In the genomic region with DNA sequence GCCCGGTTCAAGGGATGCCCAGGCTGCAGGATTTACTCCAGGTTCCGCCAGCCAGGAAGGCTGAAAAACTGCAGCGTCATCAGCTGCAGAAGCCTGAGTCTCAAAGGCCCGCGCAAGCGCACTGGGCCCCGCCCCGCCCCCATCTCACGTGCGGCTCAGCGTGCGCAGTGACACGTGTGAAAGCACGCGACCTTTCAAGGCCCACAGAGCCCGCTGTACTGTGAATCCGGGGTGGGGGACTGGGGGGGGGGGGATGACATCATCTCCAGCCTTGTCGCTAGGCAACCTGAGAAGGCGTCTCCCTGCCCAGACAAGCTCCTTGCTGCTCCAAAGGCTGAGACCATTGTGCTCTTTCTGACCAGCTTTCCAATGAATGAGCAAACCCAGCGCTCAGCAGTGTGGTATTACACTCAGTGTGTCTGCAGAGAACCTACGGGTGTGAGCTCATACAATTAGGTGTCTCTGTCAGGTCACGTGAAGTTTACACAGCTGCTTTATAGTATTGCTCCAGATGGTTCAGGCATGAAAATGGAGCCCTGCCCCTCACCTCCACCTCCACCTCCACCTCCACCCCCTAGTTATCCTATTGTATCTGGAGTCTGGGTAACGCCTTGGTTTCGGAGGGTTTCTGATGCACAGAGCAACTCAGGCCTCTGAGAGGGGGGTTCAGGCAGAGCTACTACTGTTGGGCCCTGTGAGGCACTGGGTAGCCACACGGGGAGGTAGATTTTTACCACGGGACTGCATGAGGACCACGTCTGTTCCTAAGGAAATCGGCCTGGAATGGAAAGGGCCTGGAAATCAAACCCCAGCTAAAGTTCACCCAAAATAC, we compare ENCODE assay signal across 8 mouse cellular contexts. TPM values are rescaled to one million over a fixed set of nuclear protein-coding genes. Genes with fewer than 3 reads are reported as not detected.
A peak's percentile ranks its signal among the peaks of the same experiment; 100 is the strongest.
DNase-seq lines count a peak whose midpoint lies in the region; ATAC-seq and TF ChIP-seq lines count a peak whose summit lies in the region.

No protein-coding gene starts in this region.

- H3K4me2 ChIP-seq in lung, embryonic 14.5 days, result peak overlapping the region; percentile 58

- no peak for TF ChIP-seq CTCF in cerebellum, adult 2 months (IDR thresholded peaks at IDR 0.05; ENCODE audit: borderline replicate concordance, insufficient read depth, low read depth, low read length)
- no peak for TF ChIP-seq CTCF in lung, embryonic 14.5 days (IDR thresholded peaks at IDR 0.05; ENCODE audit: low read depth)

- 8% methylated on average over 28 of the region's 28 CpGs for WGBS in cerebellum, adult 2 months
- WGBS in lung, embryonic 14.5 days, result 9% methylated on average over 26 of the region's 28 CpGs

- no peaks in the 10 kb centered on the region for H3K36me3 ChIP-seq in ES-E14 (ENCODE audit: control insufficient read depth, insufficient read depth, low read length, poor library complexity, severe bottlenecking)
- no peaks in the 10 kb centered on the region for H3K36me3 ChIP-seq in lung, embryonic 14.5 days (ENCODE audit: insufficient read depth)

- no peak overlapping the region for H3K27ac ChIP-seq in ES-E14 (ENCODE audit: insufficient read depth, low read depth, low read length, poor library complexity, severe bottlenecking)
- H3K27ac ChIP-seq in cerebellum, adult 2 months (ENCODE audit: insufficient read depth, low read length), result peak overlapping the region; percentile 70
- peak overlapping the region; percentile 24; the same call in 1 of the 2 replicates for H3K27ac ChIP-seq in lung, embryonic 14.5 days (ENCODE audit: low read depth)

- H3K27me3 ChIP-seq in cerebellum, adult 2 months (ENCODE audit: control insufficient read depth, insufficient read depth, low read length), result no peaks in the 10 kb centered on the region
- no peaks in the 10 kb centered on the region for H3K27me3 ChIP-seq in lung, embryonic 14.5 days (ENCODE audit: insufficient read depth, low read length)

- H3K9me3 ChIP-seq in ES-E14 (ENCODE audit: control insufficient read depth, insufficient read depth, low read depth, low read length), result no peaks in the 10 kb centered on the region
- no peaks in the 10 kb centered on the region for H3K9me3 ChIP-seq in lung, embryonic 14.5 days (ENCODE audit: low read depth, low read length)

- DNase-seq in ES-E14 (ENCODE audit: low read depth, low spot score), result peak; percentile 91
- peak; percentile 95 to 97 for DNase-seq in cerebellum, adult 2 months
- peak; percentile 95 for DNase-seq in forelimb bud, embryonic 11.5 days (ENCODE audit: low read depth, low spot score)
- DNase-seq in layer of hippocampus, adult 8-10 months (ENCODE audit: low spot score in 2 of 2), result peak; percentile 98 to 99
- DNase-seq in lung, embryonic 14.5 days, result peak; percentile 95
- DNase-seq in thymus, adult 18-20 months, result peak; percentile 84 to 89

- TF ChIP-seq POLR2A in cerebellum, adult 2 months (IDR thresholded peaks at IDR 0.05; ENCODE audit: borderline replicate concordance, insufficient read depth, low read length), result peak; percentile 47; the same call in 1 of the 2 replicates

- in situ Hi-C loops in ES-E14 (cut with MboI; ENCODE audit: low sequenced_read_pairs in 2 of 2, unreplicated experiment in 2 of 2), result no loop called here

- ATAC-seq in hematopoietic stem cell, adult 5-6 weeks (replicated peaks in 1 of 2; ENCODE audit: insufficient read depth in 1 of 2, low FRiP score in 2 of 2, low TSS enrichment in 1 of 2, low read depth in 1 of 2, poor library complexity in 2 of 2, severe bottlenecking in 2 of 2), result peak; percentile 51 to 68
- ATAC-seq in lung, embryonic 14.5 days (ENCODE audit: insufficient read depth), result peak; percentile 94
- peak; percentile 65 for ATAC-seq in neutrophil, adult 5-6 weeks (ENCODE audit: extremely low read depth, insufficient number of reproducible peaks, low FRiP score, poor library complexity, severe bottlenecking)

- H3K9ac ChIP-seq in ES-E14 (ENCODE audit: insufficient read depth, low read depth, low read length, poor library complexity, severe bottlenecking), result no peak overlapping the region
- peak overlapping the region; percentile 4 for H3K9ac ChIP-seq in lung, embryonic 14.5 days

- H3K4me3 ChIP-seq in ES-E14 (ENCODE audit: insufficient read depth in 1 of 2, low read depth in 1 of 2, low read length in 2 of 2, poor library complexity in 1 of 2, severe bottlenecking in 1 of 2), result no peak overlapping the region
- peak overlapping the region; percentile 42 for H3K4me3 ChIP-seq in cerebellum, adult 2 months (replicated peaks; ENCODE audit: insufficient read depth, low read depth, low read length)
- peak overlapping the region; percentile 25 for H3K4me3 ChIP-seq in lung, embryonic 14.5 days (ENCODE audit: low read depth, low read length)

- peaks cover 3 to 9% of the 10 kb centered on the region in 2 experiments; a peak in 2 of 4 replicates for H3K4me1 ChIP-seq in ES-E14 (ENCODE audit: control insufficient read depth in 2 of 2, insufficient read depth in 2 of 2, low read length in 2 of 2, poor library complexity in 1 of 2)
- peaks cover 18% of the 10 kb centered on the region for H3K4me1 ChIP-seq in cerebellum, adult 2 months (ENCODE audit: control insufficient read depth, insufficient read depth, low read length)
- H3K4me1 ChIP-seq in lung, embryonic 14.5 days (ENCODE audit: insufficient read depth), result 0 out of 2 replicates have a peak, but pooled peaks cover 4% of the 10 kb centered on the region

TF ChIP-seq in ES-E14, 5 proteins besides CTCF, POLR2A, EP300 and RAD21:
- no peak for TF ChIP-seq ZNF384 (IDR thresholded peaks at IDR 0.05; ENCODE audit: low read depth, low read length)
- TF ChIP-seq ZC3H11A (IDR thresholded peaks at IDR 0.05; ENCODE audit: borderline replicate concordance, low read depth, low read length), result no peak
- no peak for TF ChIP-seq CHD2 (IDR thresholded peaks at IDR 0.05; ENCODE audit: low read depth, low read length)
- no peak for TF ChIP-seq HCFC1 (IDR thresholded peaks at IDR 0.05; ENCODE audit: borderline replicate concordance, insufficient read depth, low read length)
- peak; percentile 98 for TF ChIP-seq MAFK (IDR thresholded peaks at IDR 0.05; ENCODE audit: insufficient read depth, low read depth, low read length)

RNA-seq across cellular contexts. Expression of gene Bhlhe41, which starts 9.4 kb away (rescaled TPM):
- total RNA-seq in ES-E14 (2012; rRNA removed), result 0.16 and 0.54 TPM in 2 replicates
- 33.9 and 35.0 TPM in 2 replicates for polyA plus RNA-seq in cerebellum, adult 2 months (2012; rRNA removed)
- total RNA-seq in hematopoietic stem cell, adult 5-6 weeks (2017), result 0.05 TPM in 1 of 2 replicates, not detected in the other
- total RNA-seq in layer of hippocampus, adult 8-10 months (2022), result 10 to 100 TPM; 56.4 to 70.3 (median 63.4) TPM
- 0.53 and 1.1 TPM in 2 replicates for polyA plus RNA-seq in lung, embryonic 14.5 days (2014; fragmentation: Nextera tagmentation; extraction: Ambion mirVana)
- 1.7 and 2.2 TPM in 2 replicates for total RNA-seq in neutrophil, adult 5-6 weeks (2017)

Comparison
In these comparisons a context has a peak if more than half of its experiments do, and no peak if none do; other contexts are left out.
1. H3K4me3 ChIP-seq: peak in cerebellum, adult 2 months (single experiment) and lung, embryonic 14.5 days (single experiment); none in ES-E14 (0 of 2).
2. RNA of gene Bhlhe41, which starts 9.4 kb away (total RNA-seq): 56.4 to 70.3 TPM in layer of hippocampus, adult 8-10 months; 1.7 to 2.2 TPM in neutrophil, adult 5-6 weeks, 0.16 to 0.54 TPM in ES-E14 and 0.05 TPM in hematopoietic stem cell, adult 5-6 weeks; every median in the first group is over 10 times any median in the second.
3. Peak in every context shown above with its lines, with median percentiles within 50 percentile points of each other: DNase-seq and ATAC-seq.